Comparison of ENCODE assay signal across 22 mouse cellular contexts in genomic region chr7:80454786-80455185, GRCm38 (mm10). TPM values are rescaled to one million over a fixed set of nuclear protein-coding genes. Genes with fewer than 3 reads are reported as not detected.
DNase-seq lines count a peak whose midpoint lies in the region; ATAC-seq and TF ChIP-seq lines count a peak whose summit lies in the region.
"Had no signal": no experiment of that assay in that cellular context is flagged by ENCODE, and none has a peak within 500 bp of the region (broad histone marks: within the 10 kb centered on the region; RNA-seq: fewer than 3 reads in every experiment).

No protein-coding gene starts in this region.

- peak overlapping the region; percentile 53 for H3K27ac ChIP-seq in liver, postnatal 0 days (ENCODE audit: low read depth)
- H3K27ac ChIP-seq in forebrain, embryonic 15.5 days (replicated peaks) = no peak overlapping the region
- H3K27ac ChIP-seq: forebrain, embryonic 12.5 days; heart, embryonic 15.5 days; hindbrain, embryonic 15.5 days; intestine, embryonic 15.5 days; kidney, embryonic 15.5 days; limb, embryonic 13.5 days; liver, embryonic 14.5 days; midbrain, embryonic 13.5 days; neural tube, embryonic 13.5 days had no signal

- H3K4me2 ChIP-seq in liver, postnatal 0 days (ENCODE audit: low read depth, low read length) = no peak overlapping the region
- no peak overlapping the region for H3K4me2 ChIP-seq in forebrain, embryonic 15.5 days (replicated peaks)
- H3K4me2 ChIP-seq: forebrain, embryonic 12.5 days; heart, embryonic 15.5 days; hindbrain, embryonic 15.5 days; intestine, embryonic 15.5 days; kidney, embryonic 15.5 days; limb, embryonic 13.5 days; midbrain, embryonic 13.5 days; neural tube, embryonic 13.5 days had no signal

- no peak overlapping the region for H3K4me3 ChIP-seq in liver, postnatal 0 days (ENCODE audit: low read depth, low read length)
- H3K4me3 ChIP-seq in forebrain, embryonic 15.5 days = no peak overlapping the region
- H3K4me3 ChIP-seq: forebrain, embryonic 12.5 days; heart, embryonic 15.5 days; hindbrain, embryonic 15.5 days; intestine, embryonic 15.5 days; kidney, embryonic 15.5 days; limb, embryonic 13.5 days; midbrain, embryonic 13.5 days; neural tube, embryonic 13.5 days had no signal

- no peak for TF ChIP-seq CTCF in liver, postnatal 0 days (IDR thresholded peaks at IDR 0.05; ENCODE audit: low read depth)

- TF ChIP-seq EP300 in liver, postnatal 0 days (IDR thresholded peaks at IDR 0.05; ENCODE audit: low read depth) = no peak

- no peak overlapping the region for H3K9ac ChIP-seq in liver, postnatal 0 days (replicated peaks)
- no peak overlapping the region for H3K9ac ChIP-seq in forebrain, embryonic 15.5 days (replicated peaks)
- H3K9ac ChIP-seq: forebrain, embryonic 12.5 days; heart, embryonic 15.5 days; hindbrain, embryonic 15.5 days; intestine, embryonic 15.5 days; kidney, embryonic 15.5 days; limb, embryonic 13.5 days; liver, embryonic 14.5 days; midbrain, embryonic 13.5 days; neural tube, embryonic 13.5 days had no signal

- no peaks in the 10 kb centered on the region for H3K27me3 ChIP-seq in liver, postnatal 0 days (ENCODE audit: insufficient read depth, low read length)
- no peaks in the 10 kb centered on the region for H3K27me3 ChIP-seq in forebrain, embryonic 15.5 days
- H3K27me3 ChIP-seq: forebrain, embryonic 12.5 days; heart, embryonic 15.5 days; hindbrain, embryonic 15.5 days; intestine, embryonic 15.5 days; kidney, embryonic 15.5 days; limb, embryonic 13.5 days; midbrain, embryonic 13.5 days; neural tube, embryonic 13.5 days had no signal

- peaks cover 32% of the 10 kb centered on the region for H3K36me3 ChIP-seq in liver, postnatal 0 days (replicated peaks; ENCODE audit: insufficient read depth, low read length)
- H3K36me3 ChIP-seq in forebrain, embryonic 15.5 days = 0 out of 2 replicates have a peak, but pooled peaks cover 5% of the 10 kb centered on the region
- H3K36me3 ChIP-seq: hindbrain, embryonic 15.5 days had no signal

- ATAC-seq in liver, postnatal 0 days = no peak
- 0 out of 2 replicates have a peak, but pooled peaks have one; percentile 20 for ATAC-seq in megakaryocyte progenitor cell, adult 5-6 weeks (replicated peaks; ENCODE audit: poor library complexity)
- ATAC-seq in forebrain, embryonic 15.5 days (replicated peaks) = no peak
- ATAC-seq: intestine, embryonic 15.5 days; midbrain, embryonic 13.5 days had no signal

- WGBS in liver, postnatal 0 days (ENCODE audit: insufficient replicate concordance) = 61% methylated on average over 2 of the region's 2 CpGs
- 95% methylated on average over 2 of the region's 2 CpGs for WGBS in forebrain, embryonic 15.5 days

- peak; percentile 52 for DNase-seq in adrenal gland, postnatal 14 days
- DNase-seq in adrenal gland, postnatal 36 days = no peak
- DNase-seq in liver, postnatal 0 days = peak; percentile 15
- no peak for DNase-seq in liver
- DNase-seq in NIH3T3 (ENCODE audit: low read depth) = peak; percentile 56
- DNase-seq: cerebellum, adult 8-10 months; heart, postnatal 4 days; kidney, postnatal 4 days; layer of hippocampus, postnatal 36 days; lung, postnatal 14 days; thymus, postnatal 36 days had no signal

- H3K4me1 ChIP-seq in liver, postnatal 0 days (ENCODE audit: insufficient read depth) = peaks cover 55% of the 10 kb centered on the region
- H3K4me1 ChIP-seq in forebrain, embryonic 15.5 days = no peaks in the 10 kb centered on the region
- H3K4me1 ChIP-seq: forebrain, embryonic 12.5 days; hindbrain, embryonic 15.5 days; midbrain, embryonic 13.5 days; neural tube, embryonic 13.5 days had no signal

- H3K9me3 ChIP-seq in liver, postnatal 0 days (ENCODE audit: low read length) = no peaks in the 10 kb centered on the region
- no peaks in the 10 kb centered on the region for H3K9me3 ChIP-seq in forebrain, embryonic 15.5 days
- H3K9me3 ChIP-seq: forebrain, embryonic 12.5 days; heart, embryonic 15.5 days; hindbrain, embryonic 15.5 days; intestine, embryonic 15.5 days; kidney, embryonic 15.5 days; limb, embryonic 13.5 days; midbrain, embryonic 13.5 days; neural tube, embryonic 13.5 days had no signal

RNA-seq across cellular contexts. Expression of gene Furin, which starts 49.5 kb away (rescaled TPM):
- 138 and 140 TPM in 2 replicates for total RNA-seq in adrenal gland, postnatal 14 days (2021)
- 100 to 1,000 TPM; 155 to 170 TPM for total RNA-seq in adrenal gland, postnatal 36 days (2021)
- polyA plus RNA-seq in liver, postnatal 0 days (2015; fragmentation: Nextera tagmentation; extraction: Ambion mirVana) = 17.7 and 18.0 TPM in 2 replicates
- 13.8 and 15.6 TPM in 2 replicates for total RNA-seq in megakaryocyte progenitor cell, adult 5-6 weeks (2015)
- 7.2 and 10.2 TPM in 2 replicates for total RNA-seq in megakaryocyte progenitor cell, adult 5-6 weeks (2017)
- 4.8 and 4.9 TPM in 2 replicates for polyA plus RNA-seq in forebrain, embryonic 15.5 days (2015; fragmentation: Nextera tagmentation; extraction: Ambion mirVana)

Comparison
In these comparisons a context has a peak if more than half of its experiments do, and no peak if none do; other contexts are left out.
1. DNase-seq: peak in adrenal gland, postnatal 14 days (single experiment), liver, postnatal 0 days (single experiment) and NIH3T3 (single experiment); none in adrenal gland, postnatal 36 days (0 of 2) and liver (single experiment).